Mouse (Mus musculus) G1E (cell line): Measurements from ENCODE around the gene Cdk6.

Experiments
- CTCF ChIP-seq: IDR thresholded peaks from 2 replicates; pipeline ENCODE4 v1.5.1; 2012; ENCODE audit warnings: low read depth, low read length, inconsistent platforms, mixed read lengths
- GATA1 ChIP-seq: IDR thresholded peaks from 2 replicates; pipeline ENCODE4 v1.6.1; 2012; ENCODE audit warnings: borderline replicate concordance, low read length, inconsistent platforms, mixed read lengths
- GATA2 ChIP-seq: IDR thresholded peaks from 2 replicates; pipeline ENCODE4 v1.6.1; 2012; ENCODE audit warnings: low read depth, low read length, inconsistent platforms, borderline replicate concordance
- POLR2AphosphoS5 ChIP-seq: IDR thresholded peaks from 2 replicates; pipeline ENCODE4 v1.6.1; 2012; ENCODE audit warnings: low read depth, low read length, inconsistent platforms; ENCODE audit not compliant: insufficient replicate concordance
- TAL1 ChIP-seq: conservative IDR thresholded peaks from 2 replicates; pipeline ENCODE4 v1.6.1; 2012; ENCODE audit warnings: low read depth, low read length, inconsistent platforms, mixed read lengths

GRCm38 (mm10) chr5:3356261-3356778 is 15.0 kb downstream of the Cdk6 start:
- TF ChIP-seq CTCF (no peak), GATA2 (no peak), TAL1 (no peak), GATA1 (no peak), POLR2AphosphoS5 (no peak)
